Mouse (Mus musculus) brain, embryonic 14.5 days (tissue): ENCODE measurements around the gene Atn1. TPM values are rescaled to one million over a fixed set of nuclear protein-coding genes. Genes with fewer than 3 reads are reported as not detected.

Source experiments
- DNase-seq: peaks from one replicate; pipeline ENCODE4 v3.0.0-alpha.2; 2011; ENCODE audit warnings: low read depth
- CTCF ChIP-seq: fragments of 200-500 bp; IDR thresholded peaks from 2 replicates; pipeline ENCODE4 v1.5.1; 2012; ENCODE audit warnings: inconsistent platforms, mild to moderate bottlenecking, moderate library complexity, borderline replicate concordance; ENCODE audit not compliant: insufficient read depth, insufficient read length; ENCODE audit errors: extremely low read depth
- POLR2A ChIP-seq: fragments of 200-500 bp; IDR thresholded peaks from 2 replicates; pipeline ENCODE4 v1.6.1; 2012; ENCODE audit warnings: mild to moderate bottlenecking, inconsistent platforms, borderline replicate concordance; ENCODE audit not compliant: poor library complexity, insufficient read depth, insufficient read length, severe bottlenecking; ENCODE audit errors: extremely low read depth
- polyA plus RNA-seq: library from polyadenylated mRNA; depleted of rRNA; stranded (reverse); fragments of >200 nt; gene quantifications from 2 replicates; pipeline ENCODE4 v1.2.3, GENCODE M21; 2012

Atn1 gene
- polyA plus RNA-seq, 1 experiment, result 136 TPM

GRCm38 (mm10) chr6:124742839-124743514, 13.3 kb downstream of the Atn1 start:
- TF ChIP-seq CTCF (no peak), POLR2A (no peak)
- DNase-seq, result no peak

- no peak for TF ChIP-seq CTCF
- TF ChIP-seq POLR2A, result no peak
- no peak for DNase-seq
Observed at GRCm38 (mm10) chr6:124741842-124742241, 14.5 kb downstream of the Atn1 start.

GRCm38 (mm10) chr6:124740888-124741761, 15.2 kb downstream of the Atn1 start, which contains the start of gene Grcc10:
Gene Grcc10 (minus strand): TSS chr6:124741374.
- peak; percentile 98 for DNase-seq
- peak; percentile 80; the same call in 1 of the 2 replicates for TF ChIP-seq POLR2A
- TF ChIP-seq CTCF, result no peak

- DNase-seq, result peak; percentile 83
- TF ChIP-seq CTCF, result peak; percentile 34; the same call in 1 of the 2 replicates
- no peak for TF ChIP-seq POLR2A
Observed at GRCm38 (mm10) chr6:124740211-124740887, 16.0 kb downstream of the Atn1 start.

GRCm38 (mm10) chr6:124739231-124739796, 17.0 kb downstream of the Atn1 start:
- DNase-seq, result no peak
- no peak for TF ChIP-seq POLR2A
- TF ChIP-seq CTCF, result no peak

- TF ChIP-seq CTCF (no peak), POLR2A (no peak)
- DNase-seq, result no peak
Observed at GRCm38 (mm10) chr6:124738511-124739023, 17.8 kb downstream of the Atn1 start, which contains the start of gene Ptpn6. Gene Ptpn6 (minus strand): TSS chr6:124738714.

- DNase-seq, result no peak
- TF ChIP-seq POLR2A (no peak), CTCF (no peak)
Observed at GRCm38 (mm10) chr6:124737040-124737439, 19.3 kb downstream of the Atn1 start.

- TF ChIP-seq CTCF (no peak), POLR2A (no peak)
Observed at GRCm38 (mm10) chr6:124734417-124734816, 21.9 kb downstream of the Atn1 start.

GRCm38 (mm10) chr6:124732476-124733370, 23.6 kb downstream of the Atn1 start:
- DNase-seq, result no peak
- TF ChIP-seq POLR2A (no peak), CTCF (no peak)

More at GRCm38 (mm10) chr6:124734417-124734816, 21.9 kb downstream of the Atn1 start:
- no peak for DNase-seq

GRCm38 (mm10) chr6:124731038-124731437, 25.3 kb downstream of the Atn1 start:
- no peak for DNase-seq
- no peak for TF ChIP-seq POLR2A
- TF ChIP-seq CTCF, result no peak
